Mouse (Mus musculus): ENCODE measurements around the gene Phb2.

GRCm38 (mm10) chr6:124669234-124669859 lies 42.8 kb upstream of the Phb2 start:
- TF ChIP-seq GATA1 (IDR thresholded peaks at IDR 0.05; ENCODE audit: low read length) (no peak), TAL1 (IDR thresholded peaks at IDR 0.05; ENCODE audit: low read length) (no peak)
